Mouse (Mus musculus) ES-E14 (cell line): ENCODE measurements around the gene Fn1.

Experiments
- MAFK ChIP-seq: IDR thresholded peaks from 2 replicates; pipeline ENCODE4 v1.6.1; 2014; ENCODE audit warnings: mild to moderate bottlenecking, low read depth, low read length, inconsistent platforms; ENCODE audit not compliant: insufficient read depth
- ZC3H11A ChIP-seq: IDR thresholded peaks from 2 replicates; pipeline ENCODE4 v1.6.1; 2012; ENCODE audit warnings: low read depth, mild to moderate bottlenecking, inconsistent platforms, low read length, borderline replicate concordance

DNA sequence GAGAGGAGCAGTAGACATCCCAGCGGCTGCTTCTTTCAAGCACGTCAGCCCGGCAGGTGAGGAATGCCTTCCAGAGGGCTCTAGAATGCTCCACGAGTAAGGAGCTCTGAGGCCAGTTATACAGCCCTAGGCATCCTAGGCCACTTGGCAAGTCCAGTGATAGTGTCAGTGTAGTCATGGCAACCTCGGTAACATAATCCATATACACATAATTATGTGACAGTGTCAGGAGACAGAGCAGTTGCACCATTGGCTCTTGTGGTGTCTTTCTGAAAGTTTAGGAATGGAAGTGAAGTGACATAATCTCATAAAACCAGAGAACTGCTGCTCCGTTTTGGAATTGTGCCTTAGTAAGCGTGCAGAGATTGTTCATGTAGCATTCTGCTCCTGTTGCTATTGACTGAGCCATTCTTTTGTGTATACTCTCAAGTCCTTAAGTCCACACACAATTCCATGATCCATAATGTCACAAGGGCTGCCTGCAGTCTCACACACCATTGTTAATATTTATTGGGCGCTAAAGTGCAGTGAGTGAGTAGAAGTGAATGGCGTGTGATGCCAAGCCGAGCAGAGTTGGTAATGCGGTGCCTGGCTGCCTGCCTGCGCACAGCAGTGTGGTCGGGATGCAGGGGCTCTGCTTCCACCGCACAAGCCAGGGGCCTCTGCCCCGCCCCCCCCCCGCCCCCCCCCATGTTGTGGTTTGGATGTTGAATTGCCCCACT lies 85.0 kb downstream of the Fn1 start:
- no peak for TF ChIP-seq MAFK
- TF ChIP-seq ZC3H11A: no peak
